Mouse (Mus musculus) heart, postnatal 0 days (tissue): ENCODE measurements around the gene Tmprss3.

Experiments used
- CTCF ChIP-seq: IDR thresholded peaks from 2 replicates; pipeline ENCODE4 v1.5.1; 2016; ENCODE audit warnings: antibody characterized with exemption, control low read depth, low read depth
- EP300 ChIP-seq: IDR thresholded peaks from 2 replicates; pipeline ENCODE4 v1.6.1; 2016; ENCODE audit warnings: antibody characterized with exemption, low read depth

DNA sequence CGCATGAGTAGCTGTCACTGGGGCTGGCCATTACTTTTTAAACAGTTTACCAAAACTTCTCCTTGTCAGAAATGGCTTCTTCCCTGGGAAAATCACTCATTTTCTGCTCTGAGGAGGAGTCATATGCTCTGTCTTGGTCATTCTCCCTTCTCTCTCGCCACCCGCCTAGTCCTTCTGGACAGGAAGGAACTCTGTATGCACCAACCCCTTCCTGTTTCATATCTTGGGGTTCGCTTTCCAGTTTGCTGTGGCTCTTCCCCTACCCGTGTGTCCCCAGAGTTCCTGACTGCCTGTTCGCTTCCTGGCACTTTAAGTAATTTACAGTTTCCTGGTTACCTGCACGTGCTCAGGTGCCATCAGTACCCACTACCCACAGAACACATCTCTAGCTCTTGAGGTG, 28.2 kb upstream of the Tmprss3 start:
- TF ChIP-seq CTCF (no peak), EP300 (no peak)
